21 mouse cellular contexts compared by ENCODE assay signal in the genomic region with DNA sequence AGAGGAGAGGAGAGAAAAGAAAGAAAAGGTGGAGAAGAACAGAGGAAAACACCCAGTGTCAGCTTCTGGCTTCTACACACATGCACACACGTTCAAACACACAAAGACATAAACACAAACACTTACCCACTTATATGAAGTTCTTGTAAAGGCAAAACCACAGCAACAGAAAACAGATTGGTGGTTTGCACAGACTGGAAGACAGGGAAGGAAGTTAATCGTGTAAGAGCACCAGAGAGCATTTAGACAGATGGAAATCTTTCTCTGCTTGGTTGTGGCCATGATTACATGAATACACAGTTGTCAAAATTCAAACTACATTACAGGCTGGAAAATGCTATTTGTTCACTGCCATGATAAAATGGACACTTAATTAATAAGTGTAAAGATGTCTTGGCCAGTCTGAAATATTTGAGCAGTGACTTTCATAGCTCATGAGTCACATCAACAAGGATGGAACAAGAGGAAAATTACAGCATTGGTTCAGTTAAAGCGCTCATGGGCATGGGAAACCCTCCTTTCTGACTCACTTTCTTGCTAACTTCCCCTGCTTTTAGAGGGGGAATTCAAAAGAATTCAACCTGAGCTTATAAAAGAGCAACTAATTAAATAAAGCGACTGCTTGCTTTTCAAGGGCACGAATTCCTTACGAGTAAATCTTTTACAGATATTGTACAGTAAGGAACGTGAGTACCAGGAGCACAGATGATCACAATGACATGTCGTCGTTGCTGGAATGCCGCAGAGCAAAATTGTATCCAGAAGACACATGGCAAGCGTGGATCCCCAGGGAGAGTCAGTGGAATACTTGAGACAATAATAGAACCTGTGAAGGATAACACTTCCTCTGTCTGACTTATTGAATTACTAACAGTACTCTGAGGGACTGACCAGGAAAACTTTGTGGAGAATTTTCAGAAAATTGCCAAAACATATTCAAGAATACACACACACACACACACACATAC. TPM values are rescaled to one million over a fixed set of nuclear protein-coding genes. Genes with fewer than 3 reads are reported as not detected.
DNase-seq lines count a peak whose midpoint lies in the region; ATAC-seq and TF ChIP-seq lines count a peak whose summit lies in the region.
"Had no signal": no experiment of that assay in that cellular context is flagged by ENCODE, and none has a peak within 500 bp of the region (broad histone marks: within the 10 kb centered on the region; RNA-seq: fewer than 3 reads in every experiment).

No protein-coding gene starts in this region.

- no peak for DNase-seq in kidney, postnatal 0 days (ENCODE audit: low spot score)
- DNase-seq in kidney, postnatal 4 days, result no peak
- DNase-seq in 3T3-L1 (ENCODE audit: low read depth, low spot score), result peak; percentile 86
- DNase-seq in Muller cell, postnatal 12 days (ENCODE audit: inconsistent ontology term), result peak; percentile 61
- no peak for DNase-seq in ovary, postnatal 10 days (ENCODE audit: low spot score)
- no peak for DNase-seq in liver, embryonic 11.5 days (ENCODE audit: low spot score)
- DNase-seq: cerebellum, adult 2 months; gastrocnemius, postnatal 25 days; heart, postnatal 10 days; right cerebral cortex, postnatal 14 days; thymus, adult 18-20 months had no signal

- H3K27ac ChIP-seq in kidney, postnatal 0 days, result 0 out of 2 replicates have a peak overlapping the region, but pooled peaks have one; percentile 11
- H3K27ac ChIP-seq in liver, embryonic 11.5 days (ENCODE audit: low read depth, low read length), result no peak overlapping the region
- H3K27ac ChIP-seq: forebrain, embryonic 15.5 days; heart, embryonic 10.5 days; hindbrain, embryonic 12.5 days; kidney, embryonic 15.5 days; layer of hippocampus, adult 2 months; liver, embryonic 15.5 days; midbrain, embryonic 13.5 days; stomach, embryonic 15.5 days had no signal

- no peaks in the 10 kb centered on the region for H3K9me3 ChIP-seq in kidney, postnatal 0 days (replicated peaks; ENCODE audit: low read length)
- H3K9me3 ChIP-seq in liver, embryonic 11.5 days (ENCODE audit: control insufficient read depth, low read length), result no peaks in the 10 kb centered on the region
- H3K9me3 ChIP-seq: forebrain, embryonic 15.5 days; heart, embryonic 10.5 days; hindbrain, embryonic 12.5 days; kidney, embryonic 15.5 days; liver, embryonic 15.5 days; midbrain, embryonic 13.5 days; stomach, embryonic 15.5 days had no signal

- H3K9ac ChIP-seq in kidney, postnatal 0 days (ENCODE audit: low read depth, low read length), result no peak overlapping the region
- no peak overlapping the region for H3K9ac ChIP-seq in liver, embryonic 11.5 days (ENCODE audit: low read depth, low read length)
- H3K9ac ChIP-seq: forebrain, embryonic 15.5 days; hindbrain, embryonic 12.5 days; kidney, embryonic 15.5 days; liver, embryonic 15.5 days; midbrain, embryonic 13.5 days; stomach, embryonic 15.5 days had no signal

- no peaks in the 10 kb centered on the region for H3K36me3 ChIP-seq in kidney, postnatal 0 days (ENCODE audit: insufficient read depth, low read length)
- H3K36me3 ChIP-seq in liver, embryonic 11.5 days (ENCODE audit: control insufficient read depth, insufficient read depth, low read length), result no peaks in the 10 kb centered on the region
- H3K36me3 ChIP-seq: forebrain, embryonic 15.5 days; heart, embryonic 10.5 days; hindbrain, embryonic 12.5 days; kidney, embryonic 15.5 days; liver, embryonic 15.5 days; midbrain, embryonic 13.5 days; stomach, embryonic 15.5 days had no signal

- no peaks in the 10 kb centered on the region for H3K4me1 ChIP-seq in kidney, postnatal 0 days (replicated peaks; ENCODE audit: insufficient read depth, low read length)
- H3K4me1 ChIP-seq in liver, embryonic 11.5 days (replicated peaks; ENCODE audit: control insufficient read depth, insufficient read depth, low read length), result no peaks in the 10 kb centered on the region
- H3K4me1 ChIP-seq: forebrain, embryonic 15.5 days; heart, embryonic 10.5 days; kidney, embryonic 15.5 days; midbrain, embryonic 13.5 days; stomach, embryonic 15.5 days had no signal

- H3K27me3 ChIP-seq in kidney, postnatal 0 days (ENCODE audit: insufficient read depth, low read length), result no peaks in the 10 kb centered on the region
- no peaks in the 10 kb centered on the region for H3K27me3 ChIP-seq in liver, embryonic 11.5 days (replicated peaks; ENCODE audit: control insufficient read depth, insufficient read depth, low read length)
- H3K27me3 ChIP-seq: forebrain, embryonic 15.5 days; hindbrain, embryonic 12.5 days; kidney, embryonic 15.5 days; midbrain, embryonic 13.5 days; stomach, embryonic 15.5 days had no signal

- H3K4me2 ChIP-seq in kidney, postnatal 0 days (ENCODE audit: low read length), result no peak overlapping the region
- H3K4me2 ChIP-seq in liver, embryonic 11.5 days, result no peak overlapping the region
- H3K4me2 ChIP-seq: forebrain, embryonic 15.5 days; hindbrain, embryonic 12.5 days; kidney, embryonic 15.5 days; liver, embryonic 15.5 days; midbrain, embryonic 13.5 days; stomach, embryonic 15.5 days had no signal

- no peak for TF ChIP-seq CTCF in kidney, postnatal 0 days (IDR thresholded peaks at IDR 0.05; ENCODE audit: low read depth)

- 54% methylated on average over 11 of the region's 11 CpGs for WGBS in kidney, postnatal 0 days
- WGBS in liver, embryonic 11.5 days, result 64% methylated on average over 11 of the region's 11 CpGs

- H3K4me3 ChIP-seq in kidney, postnatal 0 days (replicated peaks; ENCODE audit: low read depth, low read length), result no peak overlapping the region
- no peak overlapping the region for H3K4me3 ChIP-seq in liver, embryonic 11.5 days (ENCODE audit: low read depth, low read length)
- H3K4me3 ChIP-seq: forebrain, embryonic 15.5 days; heart, embryonic 10.5 days; hindbrain, embryonic 12.5 days; kidney, embryonic 15.5 days; layer of hippocampus, adult 2 months; liver, embryonic 15.5 days; midbrain, embryonic 13.5 days; stomach, embryonic 15.5 days had no signal

- no peak for ATAC-seq in kidney, postnatal 0 days (replicated peaks; ENCODE audit: low FRiP score, low read depth)
- 0 out of 2 replicates have a peak, but pooled peaks have one; percentile 8 for ATAC-seq in granulocyte monocyte progenitor cell, adult 5-6 weeks (replicated peaks; ENCODE audit: poor library complexity, severe bottlenecking)
- ATAC-seq in liver, embryonic 11.5 days (replicated peaks; ENCODE audit: low FRiP score), result no peak
- ATAC-seq: forebrain, embryonic 15.5 days; inflammation-experienced regulatory T-cells, adult 6 months; midbrain, embryonic 13.5 days had no signal

RNA-seq across cellular contexts. Expression of gene Fam133b, which starts 4.8 kb away (rescaled TPM):
- polyA plus RNA-seq in kidney, postnatal 0 days (2015; fragmentation: Nextera tagmentation; extraction: Ambion mirVana), result 30.6 and 31.0 TPM in 2 replicates
- 80.8 and 84.5 TPM in 2 replicates for total RNA-seq in granulocyte monocyte progenitor cell, adult 5-6 weeks (2014; fragmentation: Nextera tagmentation)
- 112 and 128 TPM in 2 replicates for total RNA-seq in granulocyte monocyte progenitor cell, adult 5-6 weeks (2017)
- 26.2 and 28.4 TPM in 2 replicates for polyA plus RNA-seq in liver, embryonic 11.5 days (2014; fragmentation: Nextera tagmentation; extraction: Ambion mirVana)

RNA-seq across cellular contexts. Expression of gene 1700109H08Rik, which starts 32.6 kb away (rescaled TPM):
- polyA plus RNA-seq in kidney, postnatal 0 days (2015; fragmentation: Nextera tagmentation; extraction: Ambion mirVana), result 0.41 and 0.62 TPM in 2 replicates
- total RNA-seq in granulocyte monocyte progenitor cell, adult 5-6 weeks (2014; fragmentation: Nextera tagmentation), result 12.4 and 15.1 TPM in 2 replicates
- 8.0 and 8.2 TPM in 2 replicates for total RNA-seq in granulocyte monocyte progenitor cell, adult 5-6 weeks (2017)
- 1.8 and 3.1 TPM in 2 replicates for polyA plus RNA-seq in liver, embryonic 11.5 days (2014; fragmentation: Nextera tagmentation; extraction: Ambion mirVana)

RNA-seq across cellular contexts. Expression of gene Pex1, which starts 57.1 kb away (rescaled TPM):
- polyA plus RNA-seq in kidney, postnatal 0 days (2015; fragmentation: Nextera tagmentation; extraction: Ambion mirVana), result 16.4 and 16.6 TPM in 2 replicates
- 43.0 and 56.1 TPM in 2 replicates for total RNA-seq in granulocyte monocyte progenitor cell, adult 5-6 weeks (2014; fragmentation: Nextera tagmentation)
- 10.4 and 20.7 TPM in 2 replicates for total RNA-seq in granulocyte monocyte progenitor cell, adult 5-6 weeks (2017)
- 7.7 and 9.3 TPM in 2 replicates for polyA plus RNA-seq in liver, embryonic 11.5 days (2014; fragmentation: Nextera tagmentation; extraction: Ambion mirVana)

RNA-seq across cellular contexts. Expression of gene Rbm48, which starts 57.6 kb away (rescaled TPM):
- 10.2 and 12.1 TPM in 2 replicates for polyA plus RNA-seq in kidney, postnatal 0 days (2015; fragmentation: Nextera tagmentation; extraction: Ambion mirVana)
- total RNA-seq in granulocyte monocyte progenitor cell, adult 5-6 weeks (2014; fragmentation: Nextera tagmentation), result 7.9 and 28.1 TPM in 2 replicates
- 28.5 and 29.8 TPM in 2 replicates for total RNA-seq in granulocyte monocyte progenitor cell, adult 5-6 weeks (2017)
- 12.7 and 13.0 TPM in 2 replicates for polyA plus RNA-seq in liver, embryonic 11.5 days (2014; fragmentation: Nextera tagmentation; extraction: Ambion mirVana)

Comparison
In these comparisons a context has a peak if more than half of its experiments do, and no peak if none do; other contexts are left out.
1. DNase-seq: peak in 3T3-L1 (single experiment) and Muller cell, postnatal 12 days (single experiment); none in kidney, postnatal 0 days (single experiment), kidney, postnatal 4 days (0 of 2), ovary, postnatal 10 days (single experiment) and liver, embryonic 11.5 days (single experiment).